Mouse (Mus musculus) lung, embryonic 15.5 days (tissue): Measurements from ENCODE around the gene Itgb1bp1. TPM values are rescaled to one million over a fixed set of nuclear protein-coding genes. Genes with fewer than 3 reads are reported as not detected.

Source experiments
- ATAC-seq: fragments of 200-750 bp; cut with Nextera tagmentation; 2 replicates; pipeline ENCODE4 v1.8.0; 2017; ENCODE audit warnings: moderate number of reproducible peaks, borderline replicate concordance; ENCODE audit not compliant: low FRiP score, low TSS enrichment; ENCODE audit errors: extremely low read depth
- H3K27ac ChIP-seq: fragments of 300-500 bp; sonication (generic); 2 replicates; pipeline ENCODE4 v1.5.1; 2015; ENCODE audit warnings: moderate library complexity, mild to moderate bottlenecking, inconsistent platforms
- H3K27me3 ChIP-seq: fragments of 300-500 bp; sonication (generic); 2 replicates; pipeline ENCODE4 v1.6.1; 2015; ENCODE audit warnings: inconsistent platforms
- H3K36me3 ChIP-seq: fragments of 300-500 bp; sonication (generic); 2 replicates; pipeline ENCODE4 v1.6.1; 2015; ENCODE audit warnings: inconsistent platforms
- H3K4me1 ChIP-seq: fragments of 300-500 bp; sonication (generic); 2 replicates; pipeline ENCODE4 v1.6.1; 2015; ENCODE audit warnings: inconsistent platforms
- H3K4me2 ChIP-seq: fragments of 300-500 bp; sonication (generic); 2 replicates; pipeline ENCODE4 v1.6.1; 2015; ENCODE audit warnings: inconsistent platforms, mild to moderate bottlenecking, moderate library complexity
- H3K4me3 ChIP-seq: fragments of 300-500 bp; sonication (generic); 2 replicates; pipeline ENCODE4 v1.5.1; 2015; ENCODE audit warnings: mild to moderate bottlenecking, inconsistent platforms
- H3K9ac ChIP-seq: fragments of 300-500 bp; sonication (generic); 2 replicates; pipeline ENCODE4 v1.6.1; 2015; ENCODE audit warnings: inconsistent platforms
- H3K9me3 ChIP-seq: fragments of 300-500 bp; sonication (generic); 2 replicates; pipeline ENCODE4 v1.6.1; 2016; ENCODE audit warnings: inconsistent platforms
- WGBS: fragments of 180-500 bp; shearing (Covaris S2); methylation state at CpG from one replicate; pipeline ENCODE4 v1.1.7; 2015; 5-methylcytosine and 5-hydroxymethylcytosine counted together
- polyA plus RNA-seq: library from polyadenylated mRNA; unstranded; fragments of >200 nt; fragmentation: Nextera tagmentation; extraction: Ambion mirVana; gene quantifications from 2 replicates; pipeline ENCODE4 v1.2.1, GENCODE M21; 2015

Gene Itgb1bp1
- polyA plus RNA-seq = 46.0 and 54.7 TPM in 2 replicates

DNA sequence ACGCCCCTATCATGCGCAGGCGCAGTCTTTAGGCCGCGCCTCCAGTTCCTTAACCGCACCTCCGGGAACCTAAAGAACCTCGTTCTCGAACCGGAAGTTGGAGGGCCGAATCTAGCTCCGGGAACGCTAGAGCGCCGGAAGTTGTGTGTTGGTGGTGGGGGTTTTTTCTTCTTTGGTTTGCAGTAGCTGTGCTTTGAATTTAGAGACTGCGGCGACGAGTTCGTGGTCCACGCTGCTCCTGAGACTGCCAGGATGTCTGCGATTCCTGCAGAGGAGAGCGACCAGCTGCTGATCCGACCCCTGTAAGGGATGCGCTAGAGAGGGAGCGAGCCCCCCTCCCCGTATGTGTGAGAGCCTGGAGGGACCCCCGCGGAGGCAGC is at the start of gene Itgb1bp1:
Gene Itgb1bp1, minus strand, starts transcription at position 42 of the 380 bp plus-strand sequence.
- H3K9me3 ChIP-seq = no peaks in the 10 kb centered on the region
- WGBS = under 1% methylated on average over 28 of the region's 28 CpGs
- peak within 1 kb of the TSS; percentile 81 for H3K9ac ChIP-seq
- peak within 1 kb of the TSS; percentile 78 for H3K27ac ChIP-seq
- H3K4me2 ChIP-seq = peak within 1 kb of the TSS; percentile 77
- H3K4me3 ChIP-seq = peak within 1 kb of the TSS; percentile 65
- peaks cover 7% of the 10 kb centered on the region; the same call in 1 of the 2 replicates for H3K36me3 ChIP-seq
- peak; percentile 93 for ATAC-seq
- peaks cover 34% of the 10 kb centered on the region for H3K4me1 ChIP-seq
- no peaks in the 10 kb centered on the region for H3K27me3 ChIP-seq

DNA sequence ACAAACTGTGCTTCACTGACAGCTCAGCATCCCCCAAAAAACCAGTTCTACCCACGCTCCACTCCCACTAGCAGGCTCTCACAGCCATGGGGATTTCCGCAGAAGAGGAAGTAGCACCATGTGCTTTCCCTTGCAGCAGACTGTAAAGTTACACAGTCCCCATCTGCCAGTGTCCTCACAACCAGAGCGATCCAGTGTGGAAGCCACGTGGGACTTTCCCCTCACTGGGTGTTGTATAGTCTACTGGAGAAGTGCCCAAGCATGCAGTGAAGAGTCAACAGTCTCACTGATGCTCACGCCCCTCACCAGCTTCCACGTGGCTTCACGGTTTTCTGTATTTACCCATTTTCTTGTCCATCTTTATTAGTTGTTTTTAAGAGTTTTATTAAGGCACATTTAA is 49.8 kb upstream of the Itgb1bp1 start:
- no peak overlapping the region for H3K27ac ChIP-seq
- no peak overlapping the region for H3K4me3 ChIP-seq
- H3K27me3 ChIP-seq = no peaks in the 10 kb centered on the region
- WGBS = 80% methylated on average over 7 of the region's 7 CpGs
- no peak for ATAC-seq
- no peak overlapping the region for H3K9ac ChIP-seq
- H3K4me2 ChIP-seq = no peak overlapping the region
- H3K9me3 ChIP-seq = no peaks in the 10 kb centered on the region
- peaks cover 55% of the 10 kb centered on the region for H3K36me3 ChIP-seq
- no peaks in the 10 kb centered on the region for H3K4me1 ChIP-seq

DNA sequence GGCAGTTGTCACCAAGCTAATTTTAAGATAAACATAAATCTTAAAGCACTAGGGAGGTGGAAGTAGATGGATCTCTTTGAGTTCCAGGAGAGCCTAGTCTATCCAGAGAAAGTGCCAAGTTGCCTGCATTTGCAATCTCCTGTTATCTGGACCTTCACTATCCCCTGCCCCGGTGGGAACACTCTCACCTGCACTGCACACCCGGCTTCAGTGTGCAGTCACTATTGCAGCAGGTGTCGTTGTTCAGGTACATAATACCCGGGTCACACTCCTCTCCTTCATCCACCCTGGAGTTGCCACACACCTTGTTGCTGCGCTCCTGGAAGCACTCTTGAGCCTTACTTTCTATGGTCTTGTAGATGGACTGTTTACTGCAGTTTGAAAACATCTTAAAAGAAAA is 47.7 kb upstream of the Itgb1bp1 start:
- 86% methylated on average over 5 of the region's 5 CpGs for WGBS
- peaks cover 58% of the 10 kb centered on the region for H3K36me3 ChIP-seq
- H3K4me1 ChIP-seq = no peaks in the 10 kb centered on the region
- no peak overlapping the region for H3K4me3 ChIP-seq
- H3K9me3 ChIP-seq = no peaks in the 10 kb centered on the region
- H3K4me2 ChIP-seq = no peak overlapping the region
- no peaks in the 10 kb centered on the region for H3K27me3 ChIP-seq
- no peak overlapping the region for H3K9ac ChIP-seq
- no peak overlapping the region for H3K27ac ChIP-seq
- no peak for ATAC-seq

GRCm38 (mm10) chr12:21333021-21333420 is 46.9 kb upstream of the Itgb1bp1 start:
- ATAC-seq = no peak
- peaks cover 65% of the 10 kb centered on the region for H3K36me3 ChIP-seq
- no peaks in the 10 kb centered on the region for H3K9me3 ChIP-seq

GRCm38 (mm10) chr12:21331711-21332110 is 45.6 kb upstream of the Itgb1bp1 start:
- no peak overlapping the region for H3K27ac ChIP-seq
- no peak overlapping the region for H3K4me3 ChIP-seq
- WGBS = 86% methylated on average over 6 of the region's 6 CpGs
- no peaks in the 10 kb centered on the region for H3K27me3 ChIP-seq
- no peak overlapping the region for H3K9ac ChIP-seq
- H3K4me1 ChIP-seq = no peaks in the 10 kb centered on the region
- no peak for ATAC-seq
- H3K4me2 ChIP-seq = no peak overlapping the region
- H3K9me3 ChIP-seq = no peaks in the 10 kb centered on the region
- peaks cover 78% of the 10 kb centered on the region for H3K36me3 ChIP-seq

More at GRCm38 (mm10) chr12:21333021-21333420, 46.9 kb upstream of the Itgb1bp1 start:
- Histone ChIP-seq H3K27ac (no peak overlapping the region), H3K4me3 (no peak overlapping the region), H3K4me1 (no peaks in the 10 kb centered on the region), H3K4me2 (no peak overlapping the region), H3K27me3 (no peaks in the 10 kb centered on the region), H3K9ac (no peak overlapping the region)
- 90% methylated on average over 7 of the region's 7 CpGs for WGBS

DNA sequence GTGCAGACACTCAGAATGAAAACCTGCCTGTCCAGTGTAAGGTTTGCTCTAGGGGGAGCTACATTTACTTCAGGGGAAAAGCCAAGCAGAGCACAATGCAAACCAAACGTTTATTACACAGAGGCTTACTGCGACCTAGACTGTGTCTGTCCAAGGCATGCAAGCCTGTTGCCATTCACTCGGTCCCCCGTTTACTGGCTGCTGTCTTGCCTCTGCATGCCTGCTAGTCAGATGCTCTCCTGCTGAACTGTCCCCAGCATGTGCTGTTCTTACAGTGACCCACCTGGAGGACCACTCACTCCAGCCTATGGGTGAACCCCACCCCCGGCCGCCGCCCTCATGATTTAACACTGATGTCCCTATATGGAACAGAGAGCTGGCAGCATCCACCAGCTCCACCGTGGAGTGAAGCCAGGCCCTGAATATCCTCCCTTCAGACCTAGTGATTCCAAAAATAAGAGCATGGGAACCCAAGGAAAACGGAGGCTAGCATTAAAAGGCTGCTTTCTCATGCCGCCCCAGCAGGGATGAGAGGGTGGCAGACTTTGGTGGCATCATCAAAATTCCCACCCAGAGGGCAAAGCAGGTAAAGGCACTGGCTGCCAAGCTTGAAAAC is 45.0 kb upstream of the Itgb1bp1 start:
- H3K27ac ChIP-seq = no peak overlapping the region
- H3K9ac ChIP-seq = no peak overlapping the region
- H3K27me3 ChIP-seq = no peaks in the 10 kb centered on the region
- peaks cover 81% of the 10 kb centered on the region for H3K36me3 ChIP-seq
- H3K4me1 ChIP-seq = no peaks in the 10 kb centered on the region
- no peak for ATAC-seq
- H3K9me3 ChIP-seq = no peaks in the 10 kb centered on the region
- 83% methylated on average over 10 of the region's 10 CpGs for WGBS
- no peak overlapping the region for H3K4me2 ChIP-seq
- no peak overlapping the region for H3K4me3 ChIP-seq

DNA sequence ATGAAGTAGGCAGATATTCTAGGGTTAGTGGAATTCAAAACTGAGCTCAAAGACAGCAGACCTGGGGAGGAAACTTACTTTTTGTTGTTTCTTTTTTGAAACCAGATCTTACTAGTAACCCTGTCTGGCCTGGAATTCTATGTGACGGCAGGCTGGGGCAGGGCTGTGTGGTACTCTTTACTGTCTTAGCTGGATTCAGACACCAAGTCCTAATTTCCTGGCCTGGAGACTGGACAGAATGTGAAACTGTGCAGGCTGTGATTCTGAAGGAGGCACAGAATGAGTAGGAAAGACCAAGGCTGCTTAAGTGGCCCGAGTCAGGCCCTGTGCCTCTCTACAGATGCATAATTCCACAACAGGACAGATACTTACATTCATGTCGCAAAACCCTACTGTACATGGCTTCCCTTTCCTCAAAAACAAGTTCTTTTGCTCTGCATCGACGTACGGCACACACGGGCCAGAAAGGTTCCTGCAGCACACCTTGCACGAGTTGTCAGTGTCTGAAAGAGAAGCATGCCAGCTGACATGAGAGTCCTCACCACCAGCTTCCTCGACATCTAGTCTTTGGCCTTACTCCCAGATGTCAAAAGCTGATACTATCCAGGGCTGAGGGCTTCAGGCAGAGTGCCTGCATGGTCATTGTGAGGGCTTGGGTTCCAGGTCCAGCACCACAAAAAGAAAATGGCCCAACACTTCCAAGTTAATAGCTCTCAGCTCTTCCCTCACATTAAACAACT is 43.7 kb upstream of the Itgb1bp1 start:
- H3K9me3 ChIP-seq = no peaks in the 10 kb centered on the region
- H3K27ac ChIP-seq = no peak overlapping the region
- peaks cover 89% of the 10 kb centered on the region for H3K36me3 ChIP-seq
- WGBS = 84% methylated on average over 9 of the region's 9 CpGs
- no peak overlapping the region for H3K9ac ChIP-seq
- H3K4me3 ChIP-seq = no peak overlapping the region
- H3K4me1 ChIP-seq = no peaks in the 10 kb centered on the region
- no peaks in the 10 kb centered on the region for H3K27me3 ChIP-seq
- no peak for ATAC-seq
- H3K4me2 ChIP-seq = no peak overlapping the region

GRCm38 (mm10) chr12:21326325-21326724 is 40.2 kb upstream of the Itgb1bp1 start:
- H3K4me3 ChIP-seq = no peak overlapping the region
- ATAC-seq = no peak
- WGBS = 94% methylated on average over 3 of the region's 3 CpGs
- H3K9me3 ChIP-seq = no peaks in the 10 kb centered on the region
- no peak overlapping the region for H3K4me2 ChIP-seq
- H3K4me1 ChIP-seq = no peaks in the 10 kb centered on the region
- H3K27ac ChIP-seq = no peak overlapping the region
- peaks cover 81% of the 10 kb centered on the region for H3K36me3 ChIP-seq
- no peaks in the 10 kb centered on the region for H3K27me3 ChIP-seq
- no peak overlapping the region for H3K9ac ChIP-seq

DNA sequence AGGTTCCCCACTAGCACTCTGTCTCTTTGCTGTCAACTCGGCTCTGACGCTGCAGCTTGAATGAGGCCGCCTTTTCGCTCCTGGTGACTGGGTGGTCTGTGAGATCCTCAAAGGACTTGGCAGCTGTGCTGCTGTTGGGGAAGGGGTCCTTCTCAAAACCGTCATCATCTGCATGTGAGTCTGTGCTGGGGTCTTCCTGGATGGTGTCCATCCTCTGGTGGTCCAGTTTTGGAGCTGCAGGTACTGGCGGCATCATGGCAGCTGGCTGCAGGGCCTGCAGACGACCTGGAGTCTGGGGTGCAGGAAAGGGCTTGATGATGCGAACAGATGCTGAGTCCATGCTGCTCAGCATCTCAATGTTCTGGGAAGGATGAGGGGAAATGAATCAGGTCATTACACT is 39.2 kb upstream of the Itgb1bp1 start:
- Histone ChIP-seq H3K4me3 (no peak overlapping the region), H3K27ac (no peak overlapping the region), H3K27me3 (no peaks in the 10 kb centered on the region), H3K4me1 (no peaks in the 10 kb centered on the region), H3K9ac (no peak overlapping the region), H3K4me2 (no peak overlapping the region), H3K9me3 (no peaks in the 10 kb centered on the region), H3K36me3 (peaks cover 71% of the 10 kb centered on the region)
- no peak for ATAC-seq
- 89% methylated on average over 8 of the region's 8 CpGs for WGBS

DNA sequence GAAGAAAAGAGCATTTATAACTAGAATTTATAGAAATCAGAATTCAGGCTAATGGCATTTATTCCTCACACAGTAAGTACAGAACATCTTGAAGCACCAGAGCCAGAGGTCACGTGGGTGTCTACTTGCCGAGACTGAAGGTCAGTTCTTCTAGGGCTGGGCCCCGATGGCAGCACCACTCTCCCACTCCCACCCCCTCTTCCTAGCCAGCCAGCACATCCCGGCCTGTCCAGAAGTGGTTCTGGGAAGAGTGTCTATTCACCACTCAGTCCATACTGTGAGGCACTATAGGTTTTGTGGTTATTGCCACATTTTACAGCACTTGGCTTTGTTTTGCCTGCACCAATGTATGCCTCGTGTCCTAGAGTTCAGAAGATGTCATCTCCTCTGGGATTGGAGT is 38.0 kb upstream of the Itgb1bp1 start:
- no peaks in the 10 kb centered on the region for H3K4me1 ChIP-seq
- no peak for ATAC-seq
- H3K9me3 ChIP-seq = no peaks in the 10 kb centered on the region
- WGBS = 79% methylated on average over 5 of the region's 5 CpGs
- H3K4me2 ChIP-seq = no peak overlapping the region
- H3K36me3 ChIP-seq = peaks cover 61% of the 10 kb centered on the region
- H3K27me3 ChIP-seq = no peaks in the 10 kb centered on the region
- no peak overlapping the region for H3K4me3 ChIP-seq
- H3K27ac ChIP-seq = no peak overlapping the region
- no peak overlapping the region for H3K9ac ChIP-seq

- ATAC-seq = no peak
- peaks cover 48% of the 10 kb centered on the region for H3K36me3 ChIP-seq
- 85% methylated on average over 9 of the region's 9 CpGs for WGBS
Measured at GRCm38 (mm10) chr12:21322856-21323255, 36.8 kb upstream of the Itgb1bp1 start.

GRCm38 (mm10) chr12:21322296-21322695 is 36.2 kb upstream of the Itgb1bp1 start:
- Histone ChIP-seq H3K9ac (no peak overlapping the region), H3K36me3 (peaks cover 42% of the 10 kb centered on the region), H3K4me2 (no peak overlapping the region), H3K27ac (no peak overlapping the region), H3K27me3 (no peaks in the 10 kb centered on the region), H3K9me3 (no peaks in the 10 kb centered on the region), H3K4me3 (no peak overlapping the region), H3K4me1 (peaks cover under 1% of the 10 kb centered on the region; the same call in 1 of the 2 replicates)
- ATAC-seq = no peak
- WGBS = 72% methylated on average over 4 of the region's 4 CpGs

More at GRCm38 (mm10) chr12:21322856-21323255, 36.8 kb upstream of the Itgb1bp1 start:
- Histone ChIP-seq H3K4me1 (no peaks in the 10 kb centered on the region), H3K9ac (no peak overlapping the region), H3K27me3 (no peaks in the 10 kb centered on the region), H3K4me3 (no peak overlapping the region), H3K9me3 (no peaks in the 10 kb centered on the region), H3K27ac (no peak overlapping the region), H3K4me2 (no peak overlapping the region)
